Mouse (Mus musculus) left cerebral cortex, postnatal 14 days (tissue): Measurements from ENCODE around the gene Csnk1e. TPM values are rescaled to one million over a fixed set of nuclear protein-coding genes. Genes with fewer than 3 reads are reported as not detected.

Experiments used
- DNase-seq, 2 experiments: peaks; one replicate each; pipeline ENCODE4 v3.0.0; 2021 to 2022; ENCODE audit warnings: low spot score in 2 of 2, mixed read lengths in 1 of 2
- intact Hi-C: fragments of 180-260 bp; cut with DNase I; formaldehyde crosslinking; loops from one replicate; pipeline ENCODE4 v1.15.1; 2025
- total RNA-seq, 2 experiments: library from RNA; stranded (reverse); gene quantifications; 2 replicates each; pipeline ENCODE4 v1.2.3; 2021

The Csnk1e gene
- total RNA-seq, 2 experiments from 2014 or later, result 142 to 166 TPM

DNA sequence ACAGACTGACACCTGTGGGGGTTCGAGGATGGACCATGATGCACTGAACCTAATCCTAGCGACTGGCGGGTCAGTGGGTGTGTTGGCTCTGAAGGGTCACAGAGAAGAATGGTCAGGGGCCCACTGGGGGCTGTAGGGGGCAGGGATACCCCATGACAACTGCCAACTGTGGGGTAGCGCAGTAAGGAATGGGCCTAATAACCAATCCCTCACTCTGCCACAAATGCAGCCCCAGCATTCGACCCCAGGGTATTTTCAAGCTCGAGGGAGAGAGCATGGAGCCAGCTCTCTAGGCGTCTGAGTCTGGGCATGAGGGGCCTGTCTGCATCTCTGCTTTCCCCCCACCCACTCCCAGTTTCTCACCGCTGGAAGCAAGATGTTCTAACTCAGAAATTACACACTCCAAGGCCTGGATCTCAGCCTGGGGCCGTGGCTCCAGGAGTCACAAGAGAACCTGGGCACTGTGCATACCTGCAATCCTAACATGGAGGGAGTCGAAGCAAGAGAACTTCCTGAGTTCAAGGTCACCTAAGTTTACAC lies 24.8 kb downstream of the Csnk1e start:
- intact Hi-C loops, result no loop called here

DNA sequence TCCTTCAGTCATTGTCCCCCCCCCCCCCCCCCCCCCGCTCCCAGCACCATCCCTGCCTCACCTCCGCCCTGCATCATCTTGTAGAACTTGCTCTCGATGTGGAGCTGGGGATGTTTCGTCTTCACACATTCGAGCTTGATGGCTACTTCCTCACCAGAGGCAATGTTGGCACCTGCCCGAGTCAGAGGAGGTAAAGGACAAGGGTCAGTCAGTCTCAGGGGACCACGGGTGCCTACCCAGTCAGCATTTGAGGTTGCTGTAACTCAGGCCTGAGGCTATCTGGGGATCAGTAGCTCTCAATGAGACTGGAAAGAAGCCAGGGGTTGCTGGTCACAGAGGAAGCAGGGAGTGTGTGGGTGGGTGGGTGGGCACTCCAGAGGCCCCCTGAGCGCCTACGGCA lies 25.4 kb downstream of the Csnk1e start:
- intact Hi-C loops, result no loop called here
- no peak for DNase-seq

More for the DNA sequence above, 24.8 kb downstream of the Csnk1e start:
- no peak for DNase-seq

DNA sequence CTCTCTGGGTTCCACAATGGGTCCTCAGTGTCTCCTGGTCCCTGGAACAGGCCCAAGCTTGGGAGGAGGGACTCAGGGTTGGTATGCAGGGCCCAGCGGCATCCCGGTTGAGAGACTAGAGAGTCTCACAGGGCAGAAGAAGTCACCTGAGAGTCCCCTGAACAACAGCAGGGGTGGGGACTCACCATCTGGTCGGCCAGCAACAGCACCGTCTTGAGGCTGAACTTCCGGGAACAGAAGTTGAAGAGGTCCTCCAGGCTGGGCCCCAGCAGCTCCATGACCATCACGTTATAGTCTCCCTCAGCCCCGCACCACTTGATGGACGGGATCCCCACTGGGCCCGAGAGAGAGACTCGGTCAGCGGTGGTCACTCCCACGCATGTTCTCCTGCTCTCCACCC lies 25.8 kb downstream of the Csnk1e start:
- intact Hi-C loops, result no loop called here
- no peak for DNase-seq

DNA sequence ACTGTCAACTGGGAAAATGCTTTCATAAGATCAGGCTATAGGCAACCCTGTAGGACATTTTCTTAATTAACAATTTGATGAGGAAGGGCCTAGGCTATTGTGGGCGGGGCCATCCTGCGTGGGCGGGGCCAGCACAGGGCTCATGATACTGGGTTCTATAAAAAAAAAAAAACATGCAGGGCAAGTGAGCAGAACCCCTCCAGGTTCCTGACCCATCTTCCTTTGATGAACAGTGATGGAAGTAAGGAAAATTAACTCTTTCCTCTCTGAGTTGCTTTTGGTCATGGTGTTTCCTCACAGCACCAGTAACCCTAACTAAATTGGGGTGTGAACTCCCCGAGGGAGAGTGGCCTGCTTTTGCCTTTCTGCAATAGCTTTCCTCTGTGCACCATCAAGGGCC lies 26.8 kb downstream of the Csnk1e start:
- DNase-seq, result no peak
- intact Hi-C loops, result no loop called here

DNA sequence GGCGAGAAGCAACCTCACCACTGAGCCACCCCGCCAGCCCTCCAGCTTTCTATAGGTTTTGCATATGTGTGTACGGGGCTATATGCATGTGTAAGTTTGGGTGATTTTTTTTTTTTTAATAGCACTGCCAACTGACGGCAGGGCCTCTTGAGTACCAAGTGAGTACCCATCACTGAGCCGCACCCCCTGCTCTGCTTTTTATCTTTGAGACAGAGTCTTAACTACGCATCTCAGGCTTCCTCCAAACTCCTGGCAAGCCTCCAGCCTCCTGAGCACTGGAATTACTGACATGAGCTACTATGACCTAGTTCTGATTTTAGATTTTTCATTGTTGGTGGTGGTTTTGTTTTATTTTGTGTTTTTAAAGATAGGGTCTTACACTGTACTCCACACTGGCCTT lies 27.9 kb downstream of the Csnk1e start:
- intact Hi-C loops, result no loop called here

DNA sequence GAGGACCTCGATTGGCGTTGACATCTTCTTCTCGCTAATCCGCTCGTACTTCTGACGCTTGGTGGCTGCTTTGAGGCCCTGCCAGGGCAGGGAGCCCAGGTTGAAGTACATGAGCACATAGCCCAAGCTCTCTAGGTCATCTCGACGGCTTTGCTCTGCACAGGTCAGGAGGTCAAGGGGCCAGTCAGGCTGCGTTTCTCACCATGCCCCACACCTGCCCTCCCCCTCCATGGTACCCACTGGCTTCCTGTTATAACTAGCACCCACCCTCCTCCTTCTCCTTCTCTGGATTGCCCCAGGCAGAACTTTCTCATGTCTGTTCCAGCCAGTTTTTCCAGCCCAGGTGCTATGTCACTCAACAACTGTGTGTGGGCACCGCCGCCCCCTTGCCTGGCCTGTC lies 29.9 kb downstream of the Csnk1e start:
- no peak for DNase-seq
- intact Hi-C loops, result no loop called here

More for the DNA sequence above, 27.9 kb downstream of the Csnk1e start:
- peak in 1 of 2 experiments; percentile 47 for DNase-seq

DNA sequence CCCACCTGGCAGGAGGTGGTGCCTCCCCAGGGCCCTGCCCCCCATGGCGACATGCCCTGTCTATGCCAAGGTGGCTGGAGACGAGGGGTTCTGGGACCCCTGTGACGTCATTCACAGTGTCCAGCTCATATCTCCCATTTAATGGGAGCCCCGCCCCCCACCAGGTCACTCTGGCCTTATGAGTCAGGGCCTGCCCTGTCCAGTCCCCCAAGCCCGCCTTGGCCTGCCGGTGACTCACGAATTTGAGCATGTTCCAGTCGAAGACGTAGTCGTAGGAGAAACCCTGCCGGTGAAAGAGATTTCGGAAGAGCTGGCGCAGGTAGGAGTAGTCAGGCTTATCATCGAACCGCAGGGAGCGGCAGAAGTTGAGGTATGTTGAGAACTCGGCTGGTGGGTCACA lies 30.8 kb downstream of the Csnk1e start:
- intact Hi-C loops, result no loop called here
- no peak for DNase-seq

DNA sequence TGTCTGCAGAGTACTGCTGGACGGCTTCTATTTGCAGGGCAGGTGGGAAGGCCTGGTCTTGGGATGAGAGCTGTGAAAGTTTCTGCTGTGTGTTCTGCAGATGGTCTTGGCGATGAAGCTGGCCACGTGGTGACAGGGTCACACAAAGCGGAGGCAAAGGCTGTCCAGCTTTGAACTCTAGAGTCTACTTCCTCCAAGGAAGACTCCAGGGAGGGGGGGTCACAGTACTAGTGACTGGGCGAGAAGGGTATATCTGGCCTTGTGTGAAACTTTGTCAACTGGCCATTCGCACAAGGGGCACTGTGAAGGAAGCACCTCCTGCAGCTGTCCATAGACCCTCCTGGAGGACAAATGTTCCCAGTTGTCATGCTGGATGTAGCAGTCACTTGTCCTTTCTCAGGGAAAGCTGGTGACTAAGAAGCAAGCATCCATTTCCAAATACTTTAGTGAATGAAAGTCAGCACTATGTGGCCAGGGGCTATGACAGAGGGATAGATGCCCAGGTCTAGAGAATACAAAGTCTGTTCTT lies 32.6 kb downstream of the Csnk1e start:
- DNase-seq, result no peak
- intact Hi-C loops, result no loop called here

DNA sequence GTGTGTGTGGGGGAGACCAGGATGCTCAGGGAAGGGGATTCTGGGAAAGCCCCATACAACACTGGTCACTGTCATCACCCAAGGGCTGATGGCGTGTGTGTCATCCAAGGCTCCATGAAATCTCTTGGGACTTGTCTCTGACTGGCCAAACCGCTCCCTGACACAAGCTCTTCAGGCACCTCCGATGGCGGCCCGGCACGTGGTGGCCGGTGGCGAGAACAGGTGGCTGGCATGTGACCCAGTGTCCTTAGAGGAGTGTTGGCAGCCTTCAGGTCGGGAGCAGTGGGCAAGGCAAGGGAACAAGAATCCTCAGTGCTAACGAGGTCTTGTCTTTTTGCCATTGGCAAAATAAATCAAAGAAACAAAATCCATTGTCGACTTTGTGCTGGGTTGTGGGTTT lies 36.7 kb downstream of the Csnk1e start:
- intact Hi-C loops, result no loop called here
- DNase-seq, result no peak

DNA sequence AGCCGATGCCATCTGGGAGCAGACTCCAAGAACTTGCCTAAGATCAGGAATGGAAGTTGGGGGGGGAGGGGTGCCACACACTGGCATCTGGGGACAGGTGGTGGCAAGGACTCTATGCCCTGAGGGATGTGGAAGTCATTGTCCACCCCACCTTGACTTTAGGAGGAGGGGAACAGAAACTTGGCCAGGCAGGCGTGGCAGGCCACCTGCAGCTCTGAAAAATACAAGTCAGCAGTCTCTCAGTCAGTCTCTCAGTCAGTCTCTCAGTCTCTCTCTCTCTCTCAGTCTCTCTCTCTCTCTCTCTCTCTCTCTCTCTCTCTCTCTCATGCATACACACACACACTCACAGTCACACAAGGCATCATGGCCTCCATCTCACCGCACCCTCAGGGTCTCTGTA lies 37.1 kb downstream of the Csnk1e start:
- intact Hi-C loops, result no loop called here
- DNase-seq, result no peak

DNA sequence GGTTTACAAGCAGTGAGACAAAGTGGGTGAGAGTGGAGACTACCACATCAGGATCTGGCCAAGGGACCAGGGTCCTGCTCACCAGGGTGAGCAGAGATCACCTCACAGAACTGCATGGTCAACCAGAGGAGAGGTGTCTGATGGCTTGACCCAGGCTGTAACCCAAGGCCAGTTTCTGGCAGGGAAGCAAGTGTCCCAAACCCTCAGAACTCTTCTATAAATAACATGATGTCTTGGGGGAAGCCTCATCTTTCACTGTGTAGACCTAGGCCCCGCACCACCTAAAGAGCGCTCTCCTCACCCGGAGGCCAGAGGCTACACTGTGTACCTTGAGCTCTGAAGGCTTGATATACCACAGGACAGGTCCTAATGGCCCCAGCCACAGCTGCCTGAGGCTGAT lies 38.0 kb downstream of the Csnk1e start:
- DNase-seq, result no peak
- intact Hi-C loops, result no loop called here

DNA sequence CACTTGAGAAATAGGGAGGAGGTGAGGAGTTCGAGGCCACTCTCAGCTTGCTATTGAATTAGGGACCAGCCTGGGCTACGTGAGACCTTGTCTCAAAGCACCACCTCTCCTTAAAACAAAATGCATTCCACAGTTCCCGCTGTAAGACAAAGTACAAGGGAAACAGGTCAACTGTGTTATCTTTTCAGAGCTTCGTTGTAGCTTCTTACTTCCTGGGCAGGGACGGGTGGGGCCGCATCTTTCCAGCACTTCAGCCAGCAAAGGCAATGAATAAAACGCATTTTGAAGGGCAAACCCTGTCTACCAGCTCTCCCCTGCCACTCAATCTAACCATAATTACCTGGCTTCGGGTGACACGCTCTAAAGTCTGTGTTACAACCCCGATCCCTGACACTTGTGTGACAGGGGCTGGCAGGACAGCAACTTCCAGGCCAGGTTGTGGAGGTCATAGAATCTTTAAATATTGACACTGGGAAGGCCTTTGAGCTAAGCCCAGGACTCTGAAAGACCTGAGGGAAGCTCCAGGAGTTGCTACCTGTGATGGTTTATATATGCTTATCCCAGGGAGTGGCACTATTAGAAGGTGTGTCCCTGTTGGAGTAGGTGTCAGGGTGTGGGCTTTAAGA lies 38.8 kb downstream of the Csnk1e start:
- intact Hi-C loops, result no loop called here
- DNase-seq, result no peak

DNA sequence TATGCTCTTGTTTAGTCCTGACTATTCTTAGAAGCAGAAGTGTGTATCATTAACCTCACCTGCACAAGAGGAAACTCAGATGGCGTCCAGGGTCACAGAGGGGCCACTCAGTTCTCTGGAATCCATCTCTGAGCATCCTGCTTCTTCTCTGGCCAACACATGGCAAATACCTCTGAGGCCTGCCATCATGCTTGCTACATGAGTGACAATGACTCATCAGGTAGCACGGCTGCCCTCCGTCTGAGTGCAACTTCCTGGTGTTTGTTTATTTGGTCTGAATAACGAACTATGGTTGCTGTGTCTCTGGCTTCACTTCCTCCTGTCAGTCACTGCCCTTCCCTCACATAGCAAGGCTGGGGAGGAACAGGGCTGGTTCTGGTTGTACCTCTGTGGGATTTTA lies 40.9 kb downstream of the Csnk1e start:
- DNase-seq, result no peak
- intact Hi-C loops, result no loop called here

DNA sequence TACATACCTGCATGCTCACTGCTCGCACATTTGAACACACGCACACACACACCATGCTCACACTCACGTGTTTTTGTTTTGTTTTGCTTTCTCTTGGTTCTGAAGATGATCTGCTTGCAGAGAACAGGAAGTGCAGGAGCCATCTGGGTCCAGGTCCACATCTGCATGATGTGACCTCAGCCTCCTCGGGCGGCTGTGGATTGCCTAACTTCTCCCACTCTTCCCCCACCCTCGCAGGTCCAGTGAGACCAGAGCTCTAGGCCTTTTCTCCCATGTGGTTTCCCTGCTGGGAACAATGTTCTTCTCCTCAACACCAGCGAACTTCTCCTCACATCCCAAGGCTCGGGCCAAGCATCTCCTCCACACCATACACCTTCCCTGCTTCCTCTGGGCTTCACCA lies 41.6 kb downstream of the Csnk1e start:
- no peak for DNase-seq
- intact Hi-C loops, result no loop called here

DNA sequence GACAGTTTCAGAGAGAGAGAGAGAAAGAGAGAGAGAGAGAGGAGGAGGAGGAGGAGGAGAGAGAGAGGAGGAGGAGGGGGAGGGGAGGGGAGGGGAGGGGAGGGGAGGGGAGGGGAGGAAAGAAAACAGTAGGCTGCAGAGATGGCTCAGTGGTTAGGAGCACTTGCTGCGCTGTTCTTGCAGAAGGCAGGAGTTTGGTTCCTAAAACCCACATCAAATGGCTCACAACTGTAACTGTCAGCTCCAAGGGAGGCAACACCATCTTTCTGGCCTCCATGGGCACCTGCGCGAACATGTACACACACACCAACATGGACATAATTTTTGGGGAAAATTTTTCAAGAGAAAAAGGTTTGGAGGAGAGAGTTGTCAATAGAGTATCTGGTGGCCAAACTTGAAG lies 42.2 kb downstream of the Csnk1e start:
- intact Hi-C loops, result no loop called here
- no peak for DNase-seq

DNA sequence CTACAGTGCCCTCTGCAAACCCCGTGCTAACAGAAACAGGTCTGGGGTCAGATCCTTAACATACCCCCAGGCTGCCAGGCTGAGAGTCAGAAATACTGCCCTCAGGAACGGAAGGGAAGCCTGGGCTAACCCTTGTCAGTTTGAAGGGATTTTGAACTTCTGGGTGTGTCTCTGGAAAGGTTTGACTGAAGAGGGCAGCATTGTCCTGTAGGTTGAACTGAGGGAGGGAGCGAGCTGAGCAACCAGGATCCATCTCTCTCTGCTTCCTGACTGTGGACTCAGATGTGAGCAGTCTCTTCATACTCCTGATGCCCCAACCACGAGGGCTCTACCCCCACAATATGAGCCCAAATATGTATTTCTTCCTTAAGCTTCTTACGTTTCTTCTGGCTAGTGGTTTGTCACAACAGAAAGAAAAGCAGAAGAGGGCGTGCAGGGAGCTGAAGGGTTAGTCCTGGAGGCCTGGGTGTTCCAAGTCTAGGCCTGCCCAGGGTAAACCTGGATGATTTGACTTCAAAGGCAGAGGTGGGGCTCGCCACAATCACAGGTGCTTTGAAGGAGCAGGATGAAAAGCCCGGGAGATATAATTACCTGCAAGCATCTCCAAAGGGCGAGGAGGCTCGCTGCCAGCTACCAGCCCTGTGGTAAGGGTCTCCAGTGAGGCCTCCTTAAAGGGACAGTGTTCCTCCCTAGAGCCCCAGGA lies 43.9 kb downstream of the Csnk1e start:
- no peak for DNase-seq
- intact Hi-C loops, result no loop called here

DNA sequence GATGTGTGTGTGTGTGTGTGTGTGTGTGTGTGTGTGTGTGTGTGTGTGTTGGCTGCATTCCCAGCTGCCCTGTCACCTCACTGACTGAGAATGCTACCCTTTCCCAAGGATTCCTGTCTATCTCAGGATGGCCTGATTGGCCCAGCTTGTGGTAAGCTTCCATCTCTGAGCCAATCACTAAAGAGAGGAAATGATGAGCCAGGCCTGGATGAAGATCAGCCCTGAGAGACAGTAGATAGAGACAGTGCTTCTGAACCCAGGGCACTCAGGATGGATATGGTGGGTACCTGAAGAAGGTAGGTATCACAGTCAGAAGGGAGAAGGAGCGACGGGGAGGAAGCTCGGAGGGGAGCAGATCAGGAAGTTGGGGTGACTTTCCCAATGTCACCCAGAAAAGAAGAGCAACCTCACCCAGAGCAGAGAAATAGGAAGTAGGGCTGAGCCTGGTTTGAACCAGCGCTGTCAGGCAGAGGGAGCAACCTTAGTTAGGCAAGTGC lies 46.2 kb downstream of the Csnk1e start:
- intact Hi-C loops, result no loop called here
- DNase-seq, result no peak

DNA sequence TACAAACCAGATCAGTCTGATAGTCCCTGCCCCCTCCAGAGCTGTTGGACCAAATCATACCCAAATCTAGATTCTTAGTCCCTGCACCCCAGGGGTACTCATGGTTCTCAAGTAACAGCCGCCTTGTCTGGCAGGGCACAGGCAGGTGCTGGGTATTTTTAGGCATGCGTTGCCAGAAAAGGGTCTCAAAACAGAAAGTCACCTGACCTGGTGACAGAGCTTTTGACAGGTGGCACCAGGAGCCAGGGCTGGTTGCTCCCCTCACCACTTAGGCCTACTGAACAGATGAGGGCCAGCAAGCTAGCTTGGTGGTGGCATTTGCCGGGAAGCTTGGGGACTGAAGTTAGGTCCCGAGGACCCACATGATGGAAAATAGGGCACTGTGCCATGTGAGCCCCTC lies 48.8 kb downstream of the Csnk1e start:
- intact Hi-C loops, result no loop called here
- no peak for DNase-seq

DNA sequence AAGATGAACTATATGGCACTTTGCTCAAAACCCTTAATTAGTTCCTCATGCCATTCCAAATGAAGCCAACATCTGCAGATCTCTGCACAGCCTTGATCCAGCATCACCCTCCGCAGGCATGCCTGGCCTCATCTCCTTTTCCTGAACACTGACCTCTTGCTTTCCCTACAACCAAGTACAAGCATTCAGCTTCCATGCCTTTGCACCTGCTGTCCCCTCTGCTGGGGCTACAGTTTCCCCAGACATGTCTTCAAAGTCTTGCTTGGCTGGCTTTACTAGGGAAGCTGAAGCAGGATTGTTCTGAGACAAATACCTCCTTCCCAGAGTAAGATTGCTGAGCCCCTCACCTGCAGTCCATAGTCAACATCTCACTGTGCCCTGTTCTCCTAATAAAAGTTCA lies 51.1 kb downstream of the Csnk1e start:
- DNase-seq, result no peak
- intact Hi-C loops, result loop anchor here (5.0 kb wide), 2 partner anchors 38 to 63 kb away; no protein-coding TSS in a partner anchor

DNA sequence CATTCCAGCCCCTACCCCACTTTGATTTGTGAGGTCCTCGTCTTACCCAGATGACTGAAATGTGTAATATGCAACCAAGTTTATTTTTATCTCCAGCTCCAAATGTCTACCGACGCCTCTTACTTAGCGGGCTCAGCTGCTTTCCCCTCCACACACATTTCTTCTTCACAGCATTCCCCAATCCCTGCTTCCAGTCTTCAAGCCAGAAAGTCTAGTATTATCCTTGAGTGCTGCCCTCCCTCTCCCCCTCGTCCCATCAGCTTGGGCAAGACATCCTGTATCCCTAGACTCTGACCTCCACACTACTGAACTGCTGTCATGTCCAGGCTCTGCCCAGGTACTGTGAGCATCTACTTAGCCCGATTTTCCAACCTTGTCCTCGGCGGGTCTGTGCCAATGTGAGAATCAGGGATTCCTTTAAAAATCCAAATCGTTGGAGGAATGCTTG lies 51.6 kb downstream of the Csnk1e start:
- intact Hi-C loops, result loop anchor here (5.0 kb wide), 2 partner anchors 39 to 64 kb away; no protein-coding TSS in a partner anchor

More for the DNA sequence above, 51.6 kb downstream of the Csnk1e start:
- DNase-seq, result no peak
